Mouse (Mus musculus) heart, postnatal 25 days (tissue): Measurements from ENCODE around the gene Plppr3. TPM values are rescaled to one million over a fixed set of nuclear protein-coding genes. Genes with fewer than 3 reads are reported as not detected.

Source experiments
- DNase-seq: peaks from one replicate; pipeline ENCODE4 v3.0.0; 2022; ENCODE audit warnings: low spot score
- intact Hi-C: fragments of 180-260 bp; cut with DNase I; formaldehyde crosslinking; loops from one replicate; pipeline ENCODE4 v1.15.1; 2025
- total RNA-seq, 2 experiments: library from RNA; stranded (reverse); gene quantifications; 2 replicates each; pipeline ENCODE4 v1.2.3; 2021

Gene Plppr3
- total RNA-seq, 2 experiments from 2014 or later = not detected

DNA sequence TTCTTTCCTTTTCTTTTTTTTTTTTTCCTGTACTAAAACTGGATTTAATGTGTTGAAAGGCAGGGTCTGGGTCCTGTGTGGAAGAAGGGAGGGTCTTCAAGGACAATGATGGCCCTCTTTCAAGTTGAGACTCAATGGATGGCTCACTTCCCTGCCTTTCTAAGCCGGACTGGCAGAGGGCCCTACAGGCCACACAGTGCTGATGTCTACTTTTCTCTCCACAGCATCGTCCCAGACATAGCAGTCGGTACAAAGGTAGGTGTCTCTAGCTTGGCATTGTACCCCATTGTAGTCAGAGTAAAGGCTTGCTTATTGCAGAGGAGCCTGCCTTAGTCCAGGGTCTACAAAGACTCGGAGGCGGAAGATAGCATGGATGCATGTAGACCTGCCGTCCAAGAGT is 18.2 kb downstream of the Plppr3 start:
- intact Hi-C loops = loop anchor here (2.0 to 10.0 kb wide), 2 partner anchors 15 to 289 kb away; partner anchors contain the start of genes Cbarp and Midn
- no peak for DNase-seq

DNA sequence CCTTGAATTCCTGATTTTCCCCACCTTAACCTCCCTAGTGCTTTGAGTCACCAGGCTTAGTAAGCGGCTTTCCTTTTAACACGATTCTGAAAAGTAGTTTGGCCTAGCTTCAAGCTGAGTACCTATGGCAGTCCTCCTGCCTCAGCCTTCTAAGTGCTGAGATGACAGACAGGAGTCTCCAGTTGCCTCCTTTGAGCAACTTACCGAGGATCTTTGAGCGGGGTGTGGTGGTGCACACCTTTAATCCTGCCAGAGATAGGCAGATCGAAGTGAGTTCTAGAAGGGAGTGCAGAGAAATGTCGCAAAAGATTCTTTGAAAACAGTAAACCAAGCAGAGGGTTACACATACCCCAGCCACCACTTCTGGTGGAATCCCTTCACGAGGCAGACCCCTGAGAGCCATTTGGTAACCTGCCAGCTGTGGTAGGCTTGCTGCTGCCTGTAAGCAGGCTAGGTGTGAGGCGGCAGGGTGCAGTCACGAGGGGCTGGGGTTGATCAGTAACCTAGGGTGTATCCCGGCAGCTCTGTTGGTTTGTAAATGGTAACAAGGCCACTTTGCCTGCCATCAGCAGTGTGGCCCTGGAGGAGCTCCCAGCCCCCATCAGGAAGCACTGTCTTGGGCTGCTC is 18.8 kb downstream of the Plppr3 start:
- intact Hi-C loops = loop anchor here (2.0 to 10.0 kb wide), 2 partner anchors 15 to 289 kb away; partner anchors contain the start of genes Cbarp and Midn
- no peak for DNase-seq

DNA sequence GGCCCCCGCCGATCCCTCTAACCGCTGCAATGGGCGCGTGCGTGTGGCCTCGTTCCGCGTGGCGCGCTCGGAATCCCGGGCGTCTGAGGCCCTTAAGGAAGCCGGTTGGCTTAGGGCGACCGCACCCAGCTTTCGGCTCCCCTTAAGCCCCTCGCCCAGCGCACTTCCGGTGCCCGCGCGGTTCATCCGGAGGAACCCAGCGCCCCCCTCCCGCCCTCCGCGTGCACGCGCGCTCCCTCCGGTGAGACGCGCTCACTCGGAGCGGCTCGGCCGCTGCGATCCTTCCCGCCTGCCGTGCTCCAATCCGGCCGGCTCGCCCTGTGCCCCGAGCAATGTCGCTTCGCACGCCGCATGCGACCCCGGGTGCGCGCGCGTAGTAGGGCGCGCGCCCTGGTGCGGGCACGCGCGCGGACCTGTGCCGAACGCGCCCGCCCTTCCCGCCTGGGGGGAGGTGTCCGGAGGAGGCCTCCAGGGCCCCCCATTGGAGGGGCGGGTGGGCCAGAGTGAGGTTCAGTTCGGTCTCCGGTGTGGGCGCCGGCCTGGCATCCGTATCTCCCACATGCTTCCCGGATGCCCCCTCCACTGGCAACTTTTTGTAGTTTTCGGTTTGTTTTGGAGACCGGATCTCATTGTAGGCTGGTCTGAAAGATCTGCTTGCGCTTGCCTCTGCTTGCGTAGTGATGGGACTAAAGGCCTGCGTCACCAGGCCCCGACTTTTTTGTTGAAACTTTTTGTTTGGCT is 19.5 kb downstream of the Plppr3 start:
- peak; percentile 52 for DNase-seq
- intact Hi-C loops = loop anchor here (10.0 kb wide), 1 partner anchor 290 kb away; the partner anchor contains the start of genes Cbarp and Midn

- DNase-seq = peak; percentile 98
- intact Hi-C loops = loop anchor here (10.0 kb wide), 1 partner anchor 291 kb away; the partner anchor contains the start of genes Cbarp and Midn
Observed at GRCm38 (mm10) chr10:79853860-79854795, 20.3 kb downstream of the Plppr3 start, which contains the start of gene Ptbp1. TSS of gene Ptbp1 (plus strand) at chr10:79854427.

DNA sequence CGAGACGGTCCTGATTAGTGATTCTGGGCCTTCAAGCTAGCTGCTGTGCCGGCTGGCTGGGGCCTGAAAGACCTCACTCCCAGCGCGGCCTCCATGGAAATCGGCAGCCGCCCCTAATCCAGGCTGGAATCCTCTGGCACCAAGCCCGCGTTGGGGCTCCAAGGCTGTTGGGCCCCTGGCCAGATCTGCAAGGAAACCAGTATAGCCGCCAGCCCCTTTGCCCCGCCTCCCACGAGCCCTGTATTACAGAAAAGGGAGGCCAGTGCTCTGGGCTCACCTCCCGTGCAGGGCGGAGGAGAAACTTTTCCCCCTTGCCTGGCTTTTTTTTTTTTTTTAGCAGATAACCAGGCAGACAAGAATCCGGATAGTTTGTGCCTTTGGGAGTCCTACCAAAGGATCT is 21.0 kb downstream of the Plppr3 start:
- intact Hi-C loops = loop anchor here (10.0 kb wide), 1 partner anchor 291 kb away; the partner anchor contains the start of genes Cbarp and Midn
- peak; percentile 93 for DNase-seq

- no peak for DNase-seq
- intact Hi-C loops = loop anchor here (10.0 kb wide), 1 partner anchor 292 kb away; the partner anchor contains the start of genes Cbarp and Midn
Observed at GRCm38 (mm10) chr10:79852827-79853226, 21.6 kb downstream of the Plppr3 start.

DNA sequence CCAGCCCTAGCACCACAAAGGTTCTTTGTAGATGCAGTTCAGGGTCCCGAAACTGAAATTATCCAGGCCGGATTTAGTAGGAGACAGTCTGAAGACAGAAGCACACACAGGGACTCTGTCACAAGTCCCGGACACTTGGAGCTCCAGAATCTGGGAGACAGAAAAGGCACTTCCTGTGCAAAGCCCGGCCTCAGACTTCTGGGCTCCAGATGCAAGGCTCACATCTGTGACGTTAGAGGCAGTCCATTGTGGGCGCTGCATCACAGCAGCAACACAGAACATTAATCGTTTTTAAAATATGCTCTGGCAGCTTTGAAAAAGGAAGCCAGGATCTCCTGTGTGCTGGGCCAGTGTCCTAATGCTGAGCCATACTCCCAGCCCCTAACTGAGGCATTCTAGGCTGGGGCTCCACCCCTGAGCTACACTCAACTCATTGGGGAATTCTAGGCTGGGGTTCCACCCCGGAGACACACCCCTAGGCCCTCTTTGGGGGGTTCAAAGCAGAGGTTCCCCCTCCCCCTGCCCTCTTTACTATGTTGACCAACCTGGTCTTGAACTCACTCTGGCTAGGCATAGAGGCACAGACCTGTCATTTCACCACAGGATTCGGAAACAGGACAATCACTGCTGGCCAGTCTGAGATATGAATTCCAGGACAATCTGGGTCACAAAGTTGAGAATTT is 22.2 kb downstream of the Plppr3 start:
- intact Hi-C loops = loop anchor here (10.0 kb wide), 1 partner anchor 293 kb away; the partner anchor contains the start of genes Cbarp and Midn
- DNase-seq = peak; percentile 52

DNA sequence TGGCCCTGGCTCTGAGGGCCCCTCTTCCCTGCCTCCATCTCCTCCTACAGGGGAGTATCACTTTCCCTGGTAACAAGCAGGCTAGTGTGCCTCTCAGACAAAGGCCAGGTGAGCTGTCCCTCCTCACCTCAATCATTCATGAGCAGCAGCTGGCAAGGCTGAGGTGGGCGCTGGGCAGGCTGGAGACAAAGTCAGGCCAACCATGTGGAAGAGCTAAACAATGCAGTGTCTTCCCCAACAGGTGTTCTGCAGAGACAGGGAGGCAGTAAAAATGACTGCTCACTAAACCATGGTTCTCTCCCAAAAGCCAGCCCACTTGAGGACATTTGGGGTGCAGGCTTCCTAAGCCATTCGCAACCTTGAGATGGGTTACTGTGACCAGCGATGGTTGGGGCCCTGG is 22.8 kb downstream of the Plppr3 start:
- intact Hi-C loops = loop anchor here (10.0 kb wide), 1 partner anchor 293 kb away; the partner anchor contains the start of genes Cbarp and Midn
- no peak for DNase-seq

GRCm38 (mm10) chr10:79849941-79850628 is 24.3 kb downstream of the Plppr3 start:
- no peak for DNase-seq
- intact Hi-C loops = loop anchor here (10.0 kb wide), 1 partner anchor 295 kb away; the partner anchor contains the start of genes Cbarp and Midn

DNA sequence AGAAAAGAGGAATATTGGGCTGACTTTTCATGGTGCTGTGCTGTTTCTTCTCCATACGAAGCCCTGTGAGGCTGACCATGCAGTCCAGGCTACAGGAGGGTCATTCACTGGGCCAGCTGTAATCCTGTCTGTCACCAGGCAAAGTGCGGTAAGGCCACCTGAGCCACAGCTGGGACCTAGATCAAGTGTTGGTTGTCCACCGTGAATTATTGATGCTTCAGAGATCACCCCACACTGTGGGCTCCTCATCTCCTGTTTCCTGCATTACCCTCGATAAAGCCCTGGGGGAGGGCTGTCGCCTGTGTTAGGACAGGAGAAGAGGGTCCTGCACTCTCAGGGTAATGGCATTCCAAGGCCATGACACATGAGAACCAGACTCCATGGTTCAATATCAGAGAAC is 27.9 kb downstream of the Plppr3 start:
- no peak for DNase-seq
- intact Hi-C loops = no loop called here

DNA sequence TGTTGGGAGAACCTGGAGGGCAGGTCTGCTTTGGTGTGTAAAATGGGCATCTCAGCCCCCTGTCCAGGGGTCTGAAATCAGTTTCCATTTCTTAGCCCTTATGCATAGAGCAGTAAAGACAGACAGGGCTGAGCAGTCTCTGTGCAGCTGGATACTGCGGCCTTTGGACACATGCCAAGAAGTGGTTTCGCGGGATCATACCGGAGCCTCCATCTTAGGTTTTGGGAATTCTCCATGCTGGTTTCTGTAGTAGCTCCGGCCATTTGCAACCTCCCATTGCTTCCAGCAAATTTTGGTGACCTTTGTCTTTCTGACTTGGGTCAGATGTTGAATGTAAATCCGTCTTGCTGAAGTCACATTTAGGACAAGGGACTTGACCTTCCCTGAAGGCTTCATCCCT is 31.0 kb downstream of the Plppr3 start:
- no peak for DNase-seq
- intact Hi-C loops = no loop called here

DNA sequence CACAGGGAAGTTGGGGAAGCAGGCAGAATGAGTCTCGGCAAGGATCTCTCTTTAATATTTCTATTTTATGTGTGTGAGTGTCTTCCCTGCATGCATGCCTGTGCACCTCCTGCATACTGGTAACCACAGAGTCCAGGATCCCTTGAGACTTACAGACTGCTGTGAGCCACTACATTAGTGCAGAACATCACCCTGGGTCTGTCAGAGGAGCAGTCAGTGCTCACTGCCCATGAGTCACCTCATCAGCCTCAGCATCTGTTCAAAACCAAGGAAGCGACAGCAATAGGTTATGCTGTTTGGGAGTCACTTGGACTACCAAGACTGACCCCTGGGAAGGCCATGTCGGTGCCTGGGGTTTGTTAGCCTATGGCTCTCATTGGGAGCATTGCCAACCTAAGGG is 32.1 kb downstream of the Plppr3 start:
- intact Hi-C loops = no loop called here

GRCm38 (mm10) chr10:79840644-79841551 is 33.5 kb downstream of the Plppr3 start:
- intact Hi-C loops = loop anchor here (2.0 kb wide), 1 partner anchor 16 kb away; no protein-coding TSS in a partner anchor

More for the DNA sequence above, 32.1 kb downstream of the Plppr3 start:
- DNase-seq = no peak

DNA sequence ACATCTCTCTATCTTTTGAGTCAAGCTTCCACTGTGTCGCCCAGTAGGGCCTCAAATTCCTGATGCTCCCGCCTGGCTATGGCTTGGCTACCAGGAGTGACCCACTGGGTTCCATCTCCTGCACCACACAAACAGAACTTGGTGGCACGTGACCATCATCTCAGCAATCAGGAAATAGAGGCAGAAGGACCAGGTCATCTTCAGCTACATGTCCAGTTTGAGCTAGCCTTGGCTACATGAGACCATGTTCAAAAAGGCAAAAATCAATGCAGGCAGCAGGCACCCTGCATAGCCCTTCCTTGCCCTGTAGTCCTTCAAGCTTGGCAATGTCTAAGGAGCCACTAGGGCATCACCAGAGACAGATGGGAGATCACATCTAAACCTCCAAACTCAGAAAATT is 34.3 kb downstream of the Plppr3 start:
- intact Hi-C loops = loop anchor here (2.0 kb wide), 1 partner anchor 17 kb away; no protein-coding TSS in a partner anchor
- no peak for DNase-seq

More at GRCm38 (mm10) chr10:79840644-79841551, 33.5 kb downstream of the Plppr3 start:
- peak; percentile 65 for DNase-seq

GRCm38 (mm10) chr10:79838151-79838550 is 36.3 kb downstream of the Plppr3 start:
- no peak for DNase-seq
- intact Hi-C loops = no loop called here

- intact Hi-C loops = no loop called here
- no peak for DNase-seq
Observed at GRCm38 (mm10) chr10:79836918-79837317, 37.5 kb downstream of the Plppr3 start.

DNA sequence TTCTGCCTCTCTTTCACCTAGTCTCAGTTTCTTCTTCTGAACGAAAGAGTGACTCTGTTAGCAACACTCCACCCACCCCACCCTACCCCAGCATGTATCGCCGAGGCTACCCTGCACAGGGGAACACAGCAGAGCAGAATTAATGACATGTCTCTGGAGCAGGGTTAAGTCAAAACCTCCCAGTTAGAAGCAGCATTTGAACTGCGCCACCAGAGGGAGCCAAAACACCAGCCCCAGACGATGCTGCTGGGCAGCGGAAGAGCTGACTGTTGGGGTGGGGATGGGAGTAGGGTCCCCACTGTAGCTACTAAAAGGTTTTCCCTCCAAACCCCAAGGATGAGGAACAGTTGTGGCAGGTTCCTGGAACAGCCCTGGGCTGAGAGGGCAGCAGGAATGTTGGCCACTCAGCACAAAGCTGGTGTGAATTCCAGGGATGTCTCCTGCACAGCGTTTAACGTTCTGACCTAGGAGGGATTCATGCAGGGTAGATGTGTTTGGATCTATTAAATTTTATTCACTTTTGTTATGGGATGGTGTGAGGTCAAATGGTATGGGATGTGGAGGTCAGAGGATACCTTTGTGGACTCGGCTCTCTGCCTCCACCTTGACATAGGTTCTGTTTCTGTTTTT is 39.5 kb downstream of the Plppr3 start:
- intact Hi-C loops = loop anchor here (1.0 to 5.0 kb wide), 4 partner anchors 32 to 122 kb away; no protein-coding TSS in a partner anchor
- DNase-seq = no peak
